Comparison of ENCODE assay signal across 27 mouse cellular contexts in the genomic region with DNA sequence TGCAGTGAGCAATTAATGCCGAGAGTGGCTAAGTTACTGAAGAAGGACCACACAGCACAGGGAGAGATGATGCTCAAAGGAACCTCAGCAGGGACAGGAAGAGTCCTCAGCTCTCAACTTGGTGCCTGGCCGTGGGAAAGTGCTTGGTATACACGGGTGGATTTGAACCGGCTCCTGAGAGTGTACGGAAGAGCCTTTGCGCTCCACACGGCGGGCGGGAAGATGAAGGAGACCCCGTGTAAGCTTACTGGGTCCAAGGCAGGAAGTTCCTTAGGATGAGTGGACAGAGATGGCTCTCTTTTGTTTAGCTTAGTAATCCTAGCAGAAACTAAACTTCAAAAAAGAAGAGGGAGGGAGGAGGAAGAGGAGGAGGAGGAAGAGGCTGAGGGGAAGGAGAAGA.
"Had no signal": no experiment of that assay in that cellular context is flagged by ENCODE, and none has a peak within 500 bp of the region (broad histone marks: within the 10 kb centered on the region; RNA-seq: fewer than 3 reads in every experiment).

No protein-coding gene starts in this region.

- H3K9ac ChIP-seq: embryonic facial prominence, embryonic 12.5 days; embryonic facial prominence, embryonic 13.5 days; embryonic facial prominence, embryonic 15.5 days; forebrain, embryonic 12.5 days; forebrain, embryonic 13.5 days; forebrain, embryonic 15.5 days; forebrain, postnatal 0 days had no signal

- H3K4me2 ChIP-seq: embryonic facial prominence, embryonic 12.5 days; forebrain, embryonic 12.5 days; forebrain, embryonic 13.5 days; forebrain, embryonic 15.5 days had no signal

- H3K4me3 ChIP-seq: embryonic facial prominence, embryonic 10.5 days; embryonic facial prominence, embryonic 12.5 days; embryonic facial prominence, embryonic 13.5 days; embryonic facial prominence, embryonic 15.5 days; erythroblast, embryonic 14.5 days; forebrain, embryonic 12.5 days; forebrain, embryonic 13.5 days; forebrain, embryonic 15.5 days; gastrocnemius, adult 2 months; heart, adult 2 months; heart, embryonic 10.5 days had no signal

- H3K36me3 ChIP-seq: embryonic facial prominence, embryonic 10.5 days; embryonic facial prominence, embryonic 12.5 days; embryonic facial prominence, embryonic 13.5 days; embryonic facial prominence, embryonic 15.5 days; forebrain, embryonic 12.5 days; forebrain, embryonic 15.5 days; heart, embryonic 10.5 days had no signal

- ATAC-seq: forebrain, embryonic 13.5 days; forebrain, embryonic 14.5 days; forebrain, embryonic 15.5 days; forebrain, embryonic 16.5 days; forebrain, postnatal 0 days had no signal

- H3K4me1 ChIP-seq: forebrain, embryonic 12.5 days; heart, embryonic 10.5 days had no signal

- H3K9me3 ChIP-seq: embryonic facial prominence, embryonic 10.5 days; embryonic facial prominence, embryonic 12.5 days; embryonic facial prominence, embryonic 13.5 days; embryonic facial prominence, embryonic 15.5 days; forebrain, embryonic 12.5 days; forebrain, embryonic 13.5 days; forebrain, embryonic 15.5 days; heart, embryonic 10.5 days had no signal

- H3K27me3 ChIP-seq: embryonic facial prominence, embryonic 12.5 days; forebrain, embryonic 13.5 days; forebrain, embryonic 15.5 days had no signal

- H3K27ac ChIP-seq: embryonic facial prominence, embryonic 10.5 days; embryonic facial prominence, embryonic 12.5 days; embryonic facial prominence, embryonic 13.5 days; embryonic facial prominence, embryonic 15.5 days; forebrain, embryonic 12.5 days; forebrain, embryonic 13.5 days; forebrain, embryonic 15.5 days; gastrocnemius, adult 2 months; heart, adult 2 months; heart, embryonic 10.5 days had no signal

- DNase-seq: cerebellum, adult 9-10 months; cerebellum, adult 9-11 months; cerebellum, postnatal 10 days; cerebellum, postnatal 14 days; cerebellum, postnatal 25 days; cerebellum, postnatal 36 days; embryo, embryonic 11 days; forebrain, postnatal 0 days; gastrocnemius, adult 2 months; gastrocnemius, postnatal 10 days; gastrocnemius, postnatal 14 days; gastrocnemius, postnatal 25 days; gastrocnemius, postnatal 36 days; heart, adult 11 months; heart, adult 18-20 months; heart, adult 2 months had no signal
